Mouse (Mus musculus) myocyte (in vitro differentiated cells): ENCODE data around the gene Ube2m. TPM values are rescaled to one million over a fixed set of nuclear protein-coding genes. Genes with fewer than 3 reads are reported as not detected.

Experiments used
- H3K27me3 ChIP-seq: one replicate; pipeline ENCODE4 v1.6.1; 2011; ENCODE audit not compliant: control insufficient read depth, insufficient read depth, insufficient read length
- H3K36me3 ChIP-seq: one replicate; pipeline ENCODE4 v1.6.1; 2011; ENCODE audit not compliant: control insufficient read depth, insufficient read depth
- H3K4me2 ChIP-seq: one replicate; pipeline ENCODE4 v1.6.1; 2011; ENCODE audit warnings: low read depth, control low read depth
- H3K4me3 ChIP-seq: one replicate; pipeline ENCODE4 v1.5.1; 2011; ENCODE audit warnings: mild to moderate bottlenecking, control low read depth, moderate library complexity
- H3K79me2 ChIP-seq: one replicate; pipeline ENCODE4 v1.6.1; 2011; ENCODE audit not compliant: control insufficient read depth, insufficient read depth
- H3ac ChIP-seq: one replicate; pipeline ENCODE4 v1.6.1; 2011; ENCODE audit not compliant: control insufficient read depth, insufficient read length
- CEBPB ChIP-seq: IDR thresholded peaks from 2 replicates; pipeline ENCODE4 v1.6.1; 2011; ENCODE audit warnings: mild to moderate bottlenecking, moderate library complexity; ENCODE audit not compliant: poor library complexity, insufficient read depth, severe bottlenecking
- E2F4 ChIP-seq: IDR thresholded peaks from one replicate; pipeline ENCODE4 v1.6.1; 2011; ENCODE audit warnings: mild to moderate bottlenecking, control low read depth, moderate library complexity; ENCODE audit not compliant: insufficient read depth
- MAX ChIP-seq: IDR thresholded peaks from one replicate; pipeline ENCODE4 v1.6.1; 2011; ENCODE audit warnings: low read depth, mild to moderate bottlenecking, control low read depth
- MYOD1 ChIP-seq, 3 experiments: IDR thresholded peaks; one replicate each; pipeline ENCODE4 v1.6.1; 2011; ENCODE audit warnings: control low read depth in 2 of 3, low read depth in 2 of 3, mild to moderate bottlenecking in 2 of 3, moderate library complexity in 1 of 3; ENCODE audit not compliant: insufficient read length in 2 of 3, control insufficient read depth in 1 of 3
- MYOG ChIP-seq, 3 experiments: IDR thresholded peaks; one replicate each; pipeline ENCODE4 v1.6.1; 2011; ENCODE audit warnings: control low read depth in 2 of 3, low read depth in 2 of 3, mild to moderate bottlenecking in 2 of 3; ENCODE audit not compliant: insufficient read length in 2 of 3, control insufficient read depth in 1 of 3, insufficient read depth in 1 of 3
- POLR2A ChIP-seq: IDR thresholded peaks from one replicate; pipeline ENCODE4 v1.6.1; 2011; ENCODE audit warnings: low read depth, mild to moderate bottlenecking, control low read depth, moderate library complexity; ENCODE audit not compliant: insufficient read length
- POLR2AphosphoS2 ChIP-seq: IDR thresholded peaks from one replicate; pipeline ENCODE4 v1.6.1; 2011; ENCODE audit warnings: low read depth, control low read depth; ENCODE audit not compliant: insufficient read length
- REST ChIP-seq: IDR thresholded peaks from one replicate; pipeline ENCODE4 v1.6.1; 2011; ENCODE audit warnings: mild to moderate bottlenecking, control low read depth, moderate library complexity; ENCODE audit not compliant: insufficient read depth, insufficient read length
- SRF ChIP-seq: IDR thresholded peaks from one replicate; pipeline ENCODE4 v1.6.1; 2011; ENCODE audit warnings: low read depth; ENCODE audit not compliant: control insufficient read depth, insufficient read length
- TCF12 ChIP-seq: IDR thresholded peaks from one replicate; pipeline ENCODE4 v1.6.1; 2011; ENCODE audit warnings: mild to moderate bottlenecking, control low read depth; ENCODE audit not compliant: poor library complexity, insufficient read depth, severe bottlenecking
- TCF3 ChIP-seq: IDR thresholded peaks from one replicate; pipeline ENCODE4 v1.6.1; 2011; ENCODE audit warnings: low read depth, control low read depth; ENCODE audit not compliant: insufficient read length
- USF1 ChIP-seq: IDR thresholded peaks from one replicate; pipeline ENCODE4 v1.6.1; 2011; ENCODE audit warnings: low read depth, mild to moderate bottlenecking, control low read depth, moderate library complexity
- polyA plus RNA-seq: library from polyadenylated mRNA; unstranded; fragments of >200 nt; fragmentation: generic; extraction: Trizol; gene quantifications from one replicate; pipeline ENCODE4 v1.2.1, GENCODE M21; 2012; ENCODE audit warnings: missing spikeins

The Ube2m gene
- polyA plus RNA-seq, 1 experiment: 227 TPM

DNA sequence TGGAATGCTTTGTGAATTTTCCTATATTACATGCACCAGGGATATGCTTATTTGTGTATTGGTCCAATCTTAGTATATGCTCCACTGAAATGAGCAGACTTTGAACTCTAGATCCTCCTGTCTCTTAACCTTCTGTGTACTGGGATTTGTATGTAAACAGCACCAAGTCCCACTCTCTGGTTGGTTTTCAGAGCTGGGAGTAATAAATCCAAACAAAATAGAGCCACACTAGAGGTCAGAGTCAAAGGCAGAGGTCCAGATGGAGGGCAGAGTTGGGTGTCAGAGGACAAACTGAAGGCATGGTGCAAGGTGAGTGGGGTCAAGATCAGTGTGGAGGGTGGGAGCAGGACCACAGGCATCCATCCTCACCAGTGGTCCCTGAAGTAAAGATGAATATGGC, 42.2 kb downstream of the Ube2m start:
- Histone ChIP-seq H3K79me2 (no peaks in the 10 kb centered on the region), H3K27me3 (no peaks in the 10 kb centered on the region), H3K4me3 (no peak overlapping the region), H3K36me3 (no peaks in the 10 kb centered on the region), H3ac (no peak overlapping the region), H3K4me2 (no peak overlapping the region)
- TF ChIP-seq MAX (no peak), MYOD1 (IDR thresholded peaks at IDR 0.05; ENCODE audit: control insufficient read depth in 1 of 3, insufficient read length in 2 of 3, low read depth in 2 of 3) (no peak), TCF12 (no peak), POLR2AphosphoS2 (no peak), POLR2A (no peak)

DNA sequence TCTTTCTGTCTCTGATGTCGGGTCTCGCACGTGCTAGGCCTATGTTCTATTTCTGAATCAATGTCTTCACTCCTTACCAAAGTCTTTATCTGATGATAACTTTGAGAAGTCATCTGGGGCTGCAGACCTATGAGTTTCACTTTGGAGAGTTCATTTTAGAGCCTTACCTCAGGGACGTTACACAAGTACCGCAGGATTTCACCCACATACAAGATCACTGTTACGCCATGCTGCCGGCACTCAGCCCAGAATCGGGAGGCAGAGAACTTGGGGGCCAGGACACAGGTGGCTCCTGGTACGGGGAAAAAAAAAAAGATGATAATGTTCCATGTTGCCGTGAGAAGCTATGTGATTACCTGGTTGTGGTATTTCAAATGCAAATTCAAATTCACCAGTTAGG, 44.9 kb downstream of the Ube2m start:
- Histone ChIP-seq H3K4me2 (no peak overlapping the region), H3K79me2 (no peaks in the 10 kb centered on the region), H3K27me3 (no peaks in the 10 kb centered on the region), H3K4me3 (no peak overlapping the region), H3ac (no peak overlapping the region), H3K36me3 (no peaks in the 10 kb centered on the region)
- TF ChIP-seq POLR2AphosphoS2 (no peak), MYOG (IDR thresholded peaks at IDR 0.05; ENCODE audit: control insufficient read depth in 1 of 3, insufficient read depth in 1 of 3, insufficient read length in 2 of 3, low read depth in 2 of 3) (no peak), E2F4 (no peak), USF1 (no peak)

DNA sequence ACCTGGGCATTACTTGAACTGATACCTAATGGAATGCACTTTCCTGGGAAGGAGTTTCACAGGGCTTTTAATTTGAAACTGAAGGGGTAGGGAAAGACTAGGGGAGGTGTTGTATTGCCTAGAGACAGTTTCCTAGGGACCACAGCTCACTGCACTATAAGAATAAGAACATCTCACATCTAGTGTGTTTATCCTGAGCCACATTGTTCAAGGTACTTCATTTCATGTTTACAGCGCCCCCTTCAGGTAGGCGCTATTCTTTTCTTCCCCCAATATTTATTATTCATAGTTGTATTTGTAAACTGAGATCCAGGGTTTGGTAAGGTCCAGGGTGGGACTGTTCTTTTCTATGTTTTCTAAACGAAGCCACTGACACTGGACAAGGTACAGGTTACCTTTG, 45.9 kb downstream of the Ube2m start:
- TF ChIP-seq POLR2AphosphoS2 (no peak), MYOG (IDR thresholded peaks at IDR 0.05; ENCODE audit: control insufficient read depth in 1 of 3, insufficient read depth in 1 of 3, insufficient read length in 2 of 3, low read depth in 2 of 3) (no peak), USF1 (no peak), SRF (no peak), POLR2A (no peak), REST (no peak), MYOD1 (IDR thresholded peaks at IDR 0.05; ENCODE audit: control insufficient read depth in 1 of 3, insufficient read length in 2 of 3, low read depth in 2 of 3) (no peak), TCF12 (no peak), CEBPB (no peak), TCF3 (no peak), MAX (no peak)
- Histone ChIP-seq H3K27me3 (no peaks in the 10 kb centered on the region), H3ac (no peak overlapping the region), H3K79me2 (no peaks in the 10 kb centered on the region), H3K4me2 (no peak overlapping the region), H3K36me3 (no peaks in the 10 kb centered on the region), H3K4me3 (no peak overlapping the region)

DNA sequence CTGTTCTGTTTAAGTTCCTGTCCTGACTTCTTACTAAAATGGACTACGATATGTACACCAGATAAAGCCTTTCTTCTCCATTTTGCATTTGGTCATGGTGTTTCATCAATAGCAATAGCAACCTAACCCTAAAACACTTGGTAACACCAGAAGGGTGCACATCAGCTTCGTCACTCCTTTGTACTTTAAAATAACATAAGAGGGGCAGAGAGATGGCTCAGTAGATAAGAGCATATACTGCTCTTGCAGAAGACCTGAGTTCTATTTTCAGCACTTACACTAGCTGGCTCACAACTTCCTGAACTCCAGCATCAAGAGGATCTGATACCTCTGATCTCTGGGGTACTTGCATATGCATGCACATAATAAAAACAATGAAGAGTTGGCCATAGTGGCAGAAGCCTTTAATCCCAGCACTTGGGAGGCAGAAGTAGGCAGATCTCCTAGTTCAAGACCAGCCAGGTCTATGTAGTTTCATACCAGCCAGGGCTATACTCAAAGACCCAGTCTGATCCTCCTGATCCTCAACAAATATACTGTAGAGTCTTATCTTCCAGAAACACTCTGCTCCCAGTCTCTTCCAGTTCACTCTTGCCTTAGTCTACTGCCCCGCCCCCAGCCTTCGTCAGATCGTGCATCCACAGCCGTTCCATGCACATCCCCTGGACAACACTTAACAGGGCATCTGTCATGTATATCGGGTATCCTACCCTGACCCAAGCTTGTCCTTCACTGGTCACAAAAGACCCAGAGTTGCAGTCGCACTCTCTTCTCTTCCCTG, 50.5 kb downstream of the Ube2m start:
- TF ChIP-seq POLR2AphosphoS2 (no peak), SRF (no peak), MYOG (IDR thresholded peaks at IDR 0.05; ENCODE audit: control insufficient read depth in 1 of 3, insufficient read depth in 1 of 3, insufficient read length in 2 of 3, low read depth in 2 of 3) (no peak), USF1 (no peak), POLR2A (no peak), TCF12 (no peak), E2F4 (no peak), REST (no peak), CEBPB (no peak), MYOD1 (IDR thresholded peaks at IDR 0.05; ENCODE audit: control insufficient read depth in 1 of 3, insufficient read length in 2 of 3, low read depth in 2 of 3) (no peak), MAX (no peak), TCF3 (no peak)
- Histone ChIP-seq H3K27me3 (no peaks in the 10 kb centered on the region), H3K79me2 (no peaks in the 10 kb centered on the region), H3ac (no peak overlapping the region), H3K4me2 (no peak overlapping the region), H3K4me3 (no peak overlapping the region), H3K36me3 (no peaks in the 10 kb centered on the region)

DNA sequence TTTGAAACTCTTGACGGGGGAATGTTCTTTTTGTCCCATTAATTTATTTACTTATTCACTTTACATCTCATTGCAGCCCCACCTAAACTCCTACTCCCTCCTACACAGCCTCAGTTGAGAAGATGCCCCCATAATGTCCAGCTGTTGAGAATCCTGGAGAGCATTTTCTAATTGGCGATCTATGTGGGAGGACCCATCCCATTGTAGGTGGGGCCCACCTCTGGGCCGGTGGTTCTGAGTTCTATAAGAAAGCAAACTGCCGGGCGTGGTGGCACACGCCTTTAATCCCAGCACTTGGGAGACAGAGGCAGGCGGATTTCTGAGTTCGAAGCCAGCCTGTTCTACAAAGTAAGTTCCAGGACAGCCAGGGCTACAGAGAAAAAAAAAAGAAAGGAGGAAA, 51.2 kb downstream of the Ube2m start:
- Histone ChIP-seq H3K27me3 (no peaks in the 10 kb centered on the region), H3K4me2 (no peak overlapping the region), H3K36me3 (no peaks in the 10 kb centered on the region), H3K79me2 (no peaks in the 10 kb centered on the region), H3ac (no peak overlapping the region), H3K4me3 (no peak overlapping the region)
- TF ChIP-seq REST (no peak), MYOG (IDR thresholded peaks at IDR 0.05; ENCODE audit: control insufficient read depth in 1 of 3, insufficient read depth in 1 of 3, insufficient read length in 2 of 3, low read depth in 2 of 3) (no peak), SRF (no peak), USF1 (no peak), CEBPB (no peak), MAX (no peak), TCF3 (no peak), POLR2AphosphoS2 (no peak), TCF12 (no peak), E2F4 (no peak), MYOD1 (IDR thresholded peaks at IDR 0.05; ENCODE audit: control insufficient read depth in 1 of 3, insufficient read length in 2 of 3, low read depth in 2 of 3) (no peak), POLR2A (no peak)
